Mouse (Mus musculus) heart, adult 11 months (tissue): ENCODE data around the gene C130026I21Rik.
"Not testable (repeated sequence)": the region's sequence is repeated elsewhere in the genome, so short reads cannot be mapped to it uniquely, and the experiment has no call there.

Experiments used
- DNase-seq: peaks from one replicate; pipeline ENCODE4 v3.0.0; 2022

C130026I21Rik gene

DNA sequence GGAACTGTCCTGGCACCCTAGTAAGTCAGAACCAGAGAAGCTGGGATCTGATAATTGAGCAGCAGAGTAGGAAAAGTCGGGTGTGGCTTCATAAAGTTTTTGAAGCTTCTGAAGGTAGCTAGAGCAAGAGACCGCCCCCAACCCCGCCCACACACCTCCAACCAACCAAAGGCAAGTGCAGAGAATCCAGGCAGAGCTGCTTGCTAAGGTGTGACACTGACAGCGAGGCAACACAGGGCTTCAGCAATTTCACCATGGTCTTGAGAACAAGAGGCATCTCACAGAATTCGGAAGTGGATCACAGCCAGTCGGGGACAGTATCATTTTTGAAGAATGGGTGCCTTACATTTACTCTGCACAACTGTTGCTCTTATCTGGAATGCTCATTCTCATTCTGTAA, at the start of gene C130026I21Rik:
TSS of gene C130026I21Rik (minus strand) at position 101 of the 400 bp plus-strand sequence.
- DNase-seq: not testable (repeated sequence)

GRCm38 (mm10) chr1:85287063-85287462, 16.7 kb upstream of the C130026I21Rik start:
- DNase-seq: peak; percentile 91

DNA sequence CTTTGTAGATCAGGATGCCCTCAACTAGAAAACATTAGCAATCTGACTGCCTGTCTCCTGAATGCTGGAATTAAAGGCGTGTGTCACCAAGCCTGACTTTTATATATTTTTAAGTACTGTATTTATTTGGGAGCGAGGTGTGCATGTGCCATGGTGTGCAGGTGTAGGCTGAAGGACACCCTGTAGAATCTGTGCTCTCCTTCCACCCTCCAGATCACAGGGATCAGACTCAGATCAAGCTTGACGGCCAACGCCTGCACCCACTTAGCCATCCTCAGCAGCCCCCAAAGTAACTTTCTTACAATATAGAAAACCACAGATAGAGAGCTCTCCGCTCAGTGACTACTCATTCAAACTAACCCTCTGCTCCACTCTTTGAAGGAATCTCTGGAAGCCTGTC, 6.1 kb upstream of the C130026I21Rik start:
- peak; percentile 91 for DNase-seq

DNA sequence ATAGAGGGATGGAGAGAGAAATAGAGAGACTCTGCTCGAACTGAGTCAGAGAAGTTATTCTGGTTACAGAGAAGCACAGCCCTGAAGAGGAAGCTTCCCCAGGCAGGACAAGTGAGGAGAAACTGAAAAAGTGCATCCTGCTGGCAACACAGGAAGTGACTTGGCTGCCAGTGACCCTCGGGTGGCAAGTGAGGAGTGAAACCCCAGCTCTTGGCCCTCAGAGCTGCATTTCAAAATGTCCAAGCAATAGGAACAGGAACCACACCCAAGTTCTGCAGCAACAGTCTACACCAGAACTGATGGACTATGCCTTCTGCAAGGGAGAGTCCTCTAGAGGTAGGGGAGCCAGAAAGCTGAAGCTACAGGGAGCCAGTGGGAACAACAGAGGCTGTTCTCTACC, 11.7 kb downstream of the C130026I21Rik start:
- peak; percentile 97 for DNase-seq

DNA sequence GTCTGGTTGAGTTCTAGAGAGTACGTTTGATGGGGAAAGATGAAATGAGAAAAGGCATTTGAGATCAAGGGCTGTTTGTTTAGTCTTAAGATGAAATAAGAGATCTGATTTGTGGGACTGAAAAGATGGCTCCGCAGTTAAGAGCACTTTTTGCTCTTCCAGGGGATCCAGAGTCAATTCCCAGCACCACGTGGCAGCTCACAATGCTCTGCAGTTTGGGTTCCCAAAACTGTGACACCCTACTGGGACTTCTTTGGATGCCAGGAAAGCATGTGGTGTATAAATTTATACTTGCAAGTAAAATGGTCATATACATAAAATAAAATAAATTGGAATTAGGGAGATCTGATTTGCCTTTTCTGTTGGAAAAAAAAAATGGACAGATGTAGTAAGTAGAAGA, 15.1 kb downstream of the C130026I21Rik start:
- peak; percentile 93 for DNase-seq

GRCm38 (mm10) chr1:85251211-85251610, 19.2 kb downstream of the C130026I21Rik start:
- peak; percentile 90 for DNase-seq

GRCm38 (mm10) chr1:85248985-85249384, 21.4 kb downstream of the C130026I21Rik start:
- DNase-seq: peak; percentile 96

DNA sequence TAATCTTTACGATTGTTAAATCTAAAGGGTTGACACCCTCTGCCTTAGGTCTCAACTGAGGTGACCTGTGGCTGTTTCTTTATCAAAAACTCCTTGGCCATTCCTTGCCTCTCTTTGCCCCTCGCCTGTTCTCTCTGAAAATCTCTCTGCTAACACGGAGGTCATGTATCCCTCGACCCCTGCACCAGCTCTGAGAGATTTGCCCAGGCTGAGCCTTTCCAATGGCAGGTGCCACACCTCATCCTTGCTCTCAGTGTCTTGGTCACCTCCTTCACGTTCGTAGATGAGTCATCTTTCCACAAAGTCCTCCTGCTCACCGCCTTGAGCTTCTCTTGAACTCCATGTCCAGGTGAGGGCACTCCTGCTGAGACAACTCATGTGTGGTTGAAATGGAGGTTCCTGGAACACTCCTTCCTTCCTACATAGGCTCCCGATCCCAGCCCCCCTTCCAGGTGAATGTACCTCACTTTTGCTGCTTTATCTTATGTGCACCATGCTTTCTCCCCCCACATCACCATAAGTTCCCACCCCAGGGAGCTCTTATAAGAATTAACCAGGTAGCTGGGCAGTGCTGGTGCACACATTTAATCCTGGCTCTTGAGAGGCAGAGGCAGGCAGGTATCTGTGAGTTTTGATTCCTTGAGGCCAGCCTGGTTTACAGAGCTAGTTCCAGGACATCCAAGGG, 23.4 kb downstream of the C130026I21Rik start:
- DNase-seq: peak; percentile 96

DNA sequence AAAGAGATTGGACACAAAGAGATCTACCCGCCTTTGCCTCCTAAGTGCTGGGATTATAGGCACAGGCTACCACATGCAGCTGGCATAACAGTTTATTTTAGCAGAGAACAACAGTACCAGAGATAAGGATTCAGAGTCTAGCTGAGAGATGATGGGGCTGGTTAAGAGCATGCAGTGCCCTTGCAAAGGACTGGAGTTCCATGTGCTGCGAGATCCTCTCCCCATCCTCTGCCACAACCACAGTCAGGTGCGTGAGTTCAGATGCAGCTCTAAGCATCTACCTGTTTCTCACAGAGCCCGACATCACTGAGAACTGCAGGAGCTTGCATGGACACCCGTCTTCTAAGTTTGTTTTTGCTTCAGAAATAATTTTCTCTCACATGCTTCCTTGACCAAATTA, 24.1 kb downstream of the C130026I21Rik start:
- DNase-seq: peak; percentile 95

DNA sequence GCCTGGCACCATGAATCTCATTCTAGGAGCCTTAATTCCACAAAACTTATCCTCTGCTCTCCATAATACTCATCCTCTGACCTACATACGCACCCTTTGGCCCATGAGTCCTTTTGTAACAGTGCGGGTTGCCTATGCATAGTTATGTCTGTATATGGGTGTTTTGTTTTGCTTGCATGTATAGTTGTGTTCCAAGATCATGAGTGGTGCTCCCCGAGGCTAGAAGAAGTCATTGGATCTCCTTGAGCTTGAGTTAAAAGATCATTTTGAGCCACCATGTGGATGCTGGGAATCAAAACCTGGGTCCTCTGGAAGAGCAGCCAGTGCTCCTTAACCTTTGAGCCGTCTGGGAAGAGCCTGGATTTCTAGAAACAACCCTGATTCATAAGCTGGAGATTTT, 25.4 kb downstream of the C130026I21Rik start:
- peak; percentile 92 for DNase-seq

DNA sequence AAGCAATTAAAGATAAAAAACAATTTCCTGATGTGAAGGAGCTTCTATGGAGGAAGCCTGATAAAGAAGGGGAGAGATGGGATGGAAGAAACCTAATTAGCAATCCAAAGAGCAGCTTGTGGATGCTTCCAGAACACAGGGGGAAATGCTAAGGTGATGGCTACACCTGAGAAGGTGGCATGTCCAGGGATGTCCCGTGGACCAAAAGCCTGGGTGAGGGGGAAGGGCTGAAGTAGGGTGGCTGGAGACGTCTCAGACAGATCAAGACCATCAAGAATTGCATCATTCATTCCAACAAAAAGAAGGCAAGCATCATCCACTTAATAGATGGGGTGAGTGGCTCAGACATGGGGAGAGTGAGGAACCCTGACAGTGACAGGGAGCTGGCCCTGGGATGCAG, 27.3 kb downstream of the C130026I21Rik start:
- peak; percentile 94 for DNase-seq

DNA sequence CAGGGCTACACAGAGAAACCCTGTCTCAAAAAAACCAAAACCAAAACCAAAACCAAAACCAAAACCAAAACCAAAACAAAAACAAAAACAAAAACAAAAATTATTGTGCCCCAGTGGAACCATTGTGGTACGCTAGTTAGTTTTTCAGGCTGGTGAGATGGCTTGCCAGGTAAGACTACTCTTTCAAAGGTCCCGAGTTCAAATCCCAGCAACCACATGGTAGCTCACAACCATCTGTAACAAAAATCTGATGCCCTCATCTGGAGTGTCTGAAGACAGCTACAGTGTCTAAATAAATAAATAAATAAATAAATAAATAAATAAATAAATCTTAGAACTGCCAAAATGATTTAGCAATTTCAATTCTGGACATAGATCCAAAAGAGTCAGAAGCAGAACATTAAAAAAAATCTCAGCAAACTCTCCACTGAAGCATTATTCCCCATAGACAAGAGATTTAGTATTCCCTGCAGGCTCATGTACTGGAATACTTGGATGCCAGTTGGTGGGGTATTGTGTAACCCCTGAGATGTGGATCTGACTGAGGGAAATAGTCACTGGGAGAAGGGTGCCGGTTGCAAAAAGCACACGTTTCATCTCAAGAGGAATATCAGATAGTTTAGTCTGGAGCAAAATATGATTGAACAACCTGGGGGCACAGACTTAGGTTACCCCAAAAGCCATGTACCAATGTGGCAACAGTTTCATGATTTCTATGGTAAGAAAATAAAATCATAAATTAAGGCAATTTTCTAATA, 31.2 kb downstream of the C130026I21Rik start:
- DNase-seq: peak; percentile 83

DNA sequence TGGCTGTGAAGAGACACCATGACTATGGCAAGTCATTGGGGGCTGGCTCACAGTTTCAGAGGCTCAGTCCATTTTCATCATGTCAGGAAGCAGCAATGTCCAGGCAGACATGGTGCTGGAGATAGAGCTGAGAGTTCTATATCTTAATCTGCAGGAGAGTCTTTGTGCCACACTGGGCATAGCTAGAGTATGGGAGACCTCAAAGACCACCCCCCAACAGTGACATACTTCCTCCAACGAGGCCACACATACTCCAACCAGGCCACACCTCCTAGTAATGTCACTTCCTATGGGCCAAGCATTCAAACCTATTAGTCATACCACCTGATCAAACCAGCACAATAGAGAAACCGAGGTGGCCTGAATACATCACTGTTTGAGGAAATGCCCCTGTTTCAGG, 63.8 kb downstream of the C130026I21Rik start:
- peak; percentile 90 for DNase-seq

- DNase-seq: peak; percentile 94
These were observed 70.8 kb downstream of the C130026I21Rik start for GRCm38 (mm10) chr1:85199523-85199922.

DNA sequence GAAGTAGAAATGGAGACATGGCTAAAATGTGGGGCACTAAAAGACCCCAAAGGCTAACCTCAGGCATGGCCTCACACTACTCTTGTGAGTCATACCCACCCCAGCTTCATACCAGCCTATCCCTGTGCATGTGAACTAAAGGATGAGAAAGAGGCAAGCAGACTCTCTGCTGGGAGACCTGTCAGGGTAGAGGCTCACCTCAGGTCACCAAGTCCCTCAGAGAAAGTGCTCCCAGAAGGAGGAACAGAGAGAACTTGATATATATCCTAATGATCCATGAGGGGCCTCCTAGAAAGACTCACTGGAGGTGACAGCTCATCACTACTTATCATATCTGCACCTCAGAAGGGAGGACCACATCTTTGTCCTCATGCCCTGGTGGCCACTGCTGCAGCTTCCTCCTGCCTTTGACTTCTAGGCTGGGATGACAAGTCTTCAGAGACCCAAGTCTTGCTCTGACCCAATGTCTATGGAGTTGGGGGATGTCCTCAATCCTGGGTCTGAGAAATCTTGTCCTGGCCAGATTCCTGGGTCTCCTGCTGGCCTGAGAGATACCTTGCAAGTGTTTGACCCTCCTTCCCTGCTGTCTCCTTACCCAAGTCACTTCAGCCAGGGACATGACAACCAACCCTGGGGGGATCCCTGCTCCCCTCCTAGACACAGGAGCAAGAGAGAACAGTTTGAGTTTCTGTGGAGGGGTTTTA, 71.6 kb downstream of the C130026I21Rik start:
- peak; percentile 93 for DNase-seq

GRCm38 (mm10) chr1:85196732-85197131, 73.6 kb downstream of the C130026I21Rik start:
- DNase-seq: peak; percentile 93

DNA sequence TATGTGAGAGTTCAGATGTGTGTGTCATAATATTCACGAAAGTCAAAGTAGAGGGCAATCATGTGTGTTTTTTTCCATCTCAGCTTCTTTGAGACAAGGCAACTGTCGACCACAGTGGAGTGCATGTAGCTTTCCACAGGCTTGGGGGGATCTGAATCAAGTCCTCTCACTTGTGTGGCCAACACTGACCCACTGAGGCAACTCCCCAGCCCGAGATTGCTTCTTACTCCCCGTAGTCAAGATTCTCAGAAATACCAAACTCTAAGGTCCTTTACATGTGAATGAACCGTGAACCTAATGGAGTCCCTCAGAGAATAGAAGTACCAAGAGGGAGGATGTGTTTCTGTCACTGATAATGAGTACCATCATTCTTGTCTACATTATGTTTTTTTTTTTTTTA, 76.6 kb downstream of the C130026I21Rik start:
- peak; percentile 93 for DNase-seq

GRCm38 (mm10) chr1:85181981-85182380, 88.4 kb downstream of the C130026I21Rik start:
- DNase-seq: peak; percentile 92

- peak; percentile 91 for DNase-seq
These were observed 91.4 kb downstream of the C130026I21Rik start for GRCm38 (mm10) chr1:85178971-85179370.

- DNase-seq: peak; percentile 92
These were observed 107.5 kb downstream of the C130026I21Rik start for GRCm38 (mm10) chr1:85162841-85163240.

DNA sequence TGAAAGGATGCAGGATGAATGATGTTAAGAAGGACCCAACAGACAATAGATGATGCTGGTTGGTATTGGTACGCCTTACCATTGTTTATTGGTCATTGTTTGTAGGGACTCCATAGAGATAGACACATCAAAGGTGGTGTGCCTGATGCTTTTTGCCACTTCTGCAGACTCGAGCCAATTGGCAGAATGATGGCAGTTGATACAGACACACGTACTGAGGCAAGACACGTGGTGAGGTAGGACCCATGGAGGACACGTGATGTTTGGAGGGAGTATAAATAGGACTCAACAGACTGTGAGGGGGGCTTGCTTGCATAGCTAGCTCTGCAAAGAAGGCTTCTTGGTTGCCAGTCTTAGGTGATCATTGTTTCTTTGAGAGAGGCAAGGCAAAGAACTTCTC, 115.2 kb downstream of the C130026I21Rik start:
- DNase-seq: peak; percentile 91

GRCm38 (mm10) chr1:85133671-85134070, 136.7 kb downstream of the C130026I21Rik start:
- peak; percentile 90 for DNase-seq

- peak; percentile 91 for DNase-seq
These were observed 148.5 kb downstream of the C130026I21Rik start for GRCm38 (mm10) chr1:85121841-85122240.

DNA sequence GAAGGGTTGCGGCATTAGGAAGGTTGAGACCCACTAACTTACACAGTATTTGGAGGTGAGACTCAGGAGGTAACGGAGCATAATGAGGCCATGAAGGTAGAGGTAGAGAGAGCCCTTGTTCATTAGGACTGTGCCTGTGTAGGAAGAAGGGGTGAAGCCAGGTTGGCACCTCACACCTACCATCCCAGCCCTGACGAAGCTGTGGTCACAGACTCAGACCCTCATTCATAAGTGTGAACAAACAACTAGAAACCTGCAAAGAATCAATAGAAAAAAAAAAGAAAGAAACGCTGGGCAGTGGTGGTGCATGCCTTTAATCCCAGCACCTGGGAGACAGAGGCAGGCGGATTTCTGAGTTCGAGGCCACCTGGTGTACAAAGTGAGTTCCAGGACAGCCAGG, 152.0 kb downstream of the C130026I21Rik start:
- DNase-seq: peak; percentile 93
